In genomic region chr14:99060616-99061015, GRCm38 (mm10) we compare ENCODE assay signal across 16 mouse cellular contexts. TPM values are rescaled to one million over a fixed set of nuclear protein-coding genes. Genes with fewer than 3 reads are reported as not detected.
DNase-seq lines count a peak whose midpoint lies in the region; ATAC-seq and TF ChIP-seq lines count a peak whose summit lies in the region.
"Had no signal": no experiment of that assay in that cellular context is flagged by ENCODE, and none has a peak within 500 bp of the region (broad histone marks: within the 10 kb centered on the region; RNA-seq: fewer than 3 reads in every experiment).

No protein-coding gene starts in this region.

- H3K4me1 ChIP-seq in lung, adult 2 months (ENCODE audit: control insufficient read depth, insufficient read depth, low read length), result no peaks in the 10 kb centered on the region
- H3K4me1 ChIP-seq in forebrain, embryonic 16.5 days (replicated peaks; ENCODE audit: control insufficient read depth, insufficient read depth, low read length), result no peaks in the 10 kb centered on the region
- H3K4me1 ChIP-seq in heart, adult 2 months (ENCODE audit: control insufficient read depth, insufficient read depth, low read length), result peaks cover 2% of the 10 kb centered on the region; the same call in 1 of the 2 replicates
- H3K4me1 ChIP-seq: embryonic facial prominence, embryonic 15.5 days; hindbrain, embryonic 10.5 days had no signal

- no peak for TF ChIP-seq CTCF in lung, adult 2 months (IDR thresholded peaks at IDR 0.05; ENCODE audit: insufficient read depth, low read length)
- TF ChIP-seq CTCF in heart, adult 2 months (IDR thresholded peaks at IDR 0.05), result no peak

- H3K36me3 ChIP-seq in forebrain, embryonic 16.5 days (ENCODE audit: control insufficient read depth, insufficient read depth), result no peaks in the 10 kb centered on the region
- no peaks in the 10 kb centered on the region for H3K36me3 ChIP-seq in heart, adult 2 months (ENCODE audit: control insufficient read depth, insufficient read depth, low read length)

- H3K27ac ChIP-seq in forebrain, embryonic 16.5 days (ENCODE audit: low read length), result peak overlapping the region; percentile 28
- no peak overlapping the region for H3K27ac ChIP-seq in heart, adult 2 months
- H3K27ac ChIP-seq: embryonic facial prominence, embryonic 15.5 days; hindbrain, embryonic 10.5 days; liver, embryonic 14.5 days had no signal

- no peaks in the 10 kb centered on the region for H3K27me3 ChIP-seq in forebrain, embryonic 16.5 days (replicated peaks; ENCODE audit: control insufficient read depth, insufficient read depth, low read length)
- H3K27me3 ChIP-seq in heart, adult 2 months (ENCODE audit: control insufficient read depth, insufficient read depth, low read length), result no peaks in the 10 kb centered on the region
- H3K27me3 ChIP-seq: embryonic facial prominence, embryonic 15.5 days had no signal

- no peaks in the 10 kb centered on the region for H3K79me2 ChIP-seq in heart, adult 2 months (replicated peaks; ENCODE audit: control insufficient read depth, insufficient read depth, low read length)

- peak; percentile 23 to 25 for DNase-seq in cerebellum, postnatal 25 days
- DNase-seq in cerebellum, adult 8-10 months, result no peak
- DNase-seq in lung, adult 2 months, result no peak
- DNase-seq in lung, adult 18-20 months, result no peak
- peak; percentile 41 to 45 for DNase-seq in right cerebral cortex, adult 2 months (ENCODE audit: low spot score in 2 of 2)
- no peak for DNase-seq in ovary, postnatal 10 days (ENCODE audit: low spot score)
- DNase-seq in heart, adult 2 months, result no peak
- DNase-seq: adrenal gland, postnatal 36 days; kidney, postnatal 10 days; thymus, adult 2 months had no signal

- H3K4me2 ChIP-seq in forebrain, embryonic 16.5 days (ENCODE audit: low read length), result peak overlapping the region; percentile 30; the same call in 1 of the 2 replicates
- H3K4me2 ChIP-seq: embryonic facial prominence, embryonic 15.5 days; heart, embryonic 11.5 days had no signal

- ATAC-seq in forebrain, embryonic 16.5 days, result peak; percentile 80
- ATAC-seq: intestine, embryonic 16.5 days had no signal

- TF ChIP-seq EP300 in heart, adult 2 months (IDR thresholded peaks at IDR 0.05; ENCODE audit: insufficient read depth, low read depth, low read length), result no peak

- no peak for TF ChIP-seq POLR2A in lung, adult 2 months (IDR thresholded peaks at IDR 0.05; ENCODE audit: borderline replicate concordance, extremely low read depth, low read depth, low read length)
- no peak for TF ChIP-seq POLR2A in heart, adult 2 months (IDR thresholded peaks at IDR 0.05; ENCODE audit: insufficient read depth, low read depth, low read length)

- H3K9me3 ChIP-seq in forebrain, embryonic 16.5 days (ENCODE audit: control insufficient read depth, low read length), result no peaks in the 10 kb centered on the region
- H3K9me3 ChIP-seq: embryonic facial prominence, embryonic 15.5 days; hindbrain, embryonic 10.5 days had no signal

- H3K9ac ChIP-seq in forebrain, embryonic 16.5 days (replicated peaks; ENCODE audit: low read depth, low read length), result 0 out of 2 replicates have a peak overlapping the region, but pooled peaks have one; percentile 13
- H3K9ac ChIP-seq in heart, adult 2 months (ENCODE audit: low read depth, low read length), result no peak overlapping the region
- H3K9ac ChIP-seq: embryonic facial prominence, embryonic 15.5 days; liver, embryonic 14.5 days had no signal

- H3K4me3 ChIP-seq in lung, adult 2 months (replicated peaks; ENCODE audit: extremely low read depth, low read depth, low read length), result peak overlapping the region; percentile 2
- H3K4me3 ChIP-seq in forebrain, embryonic 16.5 days (replicated peaks; ENCODE audit: low read length), result peak overlapping the region; percentile 25
- no peak overlapping the region for H3K4me3 ChIP-seq in heart, adult 2 months
- H3K4me3 ChIP-seq: embryonic facial prominence, embryonic 15.5 days; hindbrain, embryonic 10.5 days had no signal

- 56% methylated on average over 12 of the region's 12 CpGs for WGBS in lung, adult 2 months
- WGBS in forebrain, embryonic 16.5 days, result 66% methylated on average over 12 of the region's 12 CpGs
- WGBS in heart, adult 2 months, result 82% methylated on average over 12 of the region's 12 CpGs

- intact Hi-C loops in heart, adult 2 months (cut with DNase I), result no loop called here

RNA-seq across cellular contexts. Expression of gene Bora, which starts 14.6 kb away (rescaled TPM):
- 0.49 and 1.3 TPM in 2 replicates for polyA plus RNA-seq in lung, adult 2 months (2012; rRNA removed)
- 21.2 TPM in 2 replicates for polyA plus RNA-seq in forebrain, embryonic 16.5 days (2015; fragmentation: Nextera tagmentation; extraction: Ambion mirVana)
- total RNA-seq in heart, adult 2 months (2021), result under 1 TPM; 0.73 to 0.82 TPM
- polyA plus RNA-seq in heart, adult 2 months (2012; rRNA removed), result 0.47 TPM in 2 replicates

RNA-seq across cellular contexts. Expression of gene Mzt1, which starts 14.7 kb away (rescaled TPM):
- polyA plus RNA-seq in lung, adult 2 months (2012; rRNA removed), result 5.4 and 12.3 TPM in 2 replicates
- polyA plus RNA-seq in forebrain, embryonic 16.5 days (2015; fragmentation: Nextera tagmentation; extraction: Ambion mirVana), result 120 and 124 TPM in 2 replicates
- total RNA-seq in heart, adult 2 months (2021), result 10 to 100 TPM; 38.2 to 42.3 TPM
- 18.8 and 42.9 TPM in 2 replicates for polyA plus RNA-seq in heart, adult 2 months (2012; rRNA removed)

RNA-seq across cellular contexts. Expression of gene Pibf1, which starts 38.6 kb away (rescaled TPM):
- 1.9 and 2.7 TPM in 2 replicates for polyA plus RNA-seq in lung, adult 2 months (2012; rRNA removed)
- polyA plus RNA-seq in forebrain, embryonic 16.5 days (2015; fragmentation: Nextera tagmentation; extraction: Ambion mirVana), result 22.8 and 22.9 TPM in 2 replicates
- 1 to 10 TPM; 6.5 to 7.2 TPM for total RNA-seq in heart, adult 2 months (2021)
- 1.8 and 4.0 TPM in 2 replicates for polyA plus RNA-seq in heart, adult 2 months (2012; rRNA removed)

RNA-seq across cellular contexts. Expression of gene Dis3, which starts 39.0 kb away (rescaled TPM):
- 4.1 and 4.4 TPM in 2 replicates for polyA plus RNA-seq in lung, adult 2 months (2012; rRNA removed)
- 27.1 and 30.2 TPM in 2 replicates for polyA plus RNA-seq in forebrain, embryonic 16.5 days (2015; fragmentation: Nextera tagmentation; extraction: Ambion mirVana)
- 10 to 100 TPM in 1 of 2 experiments, 1 to 10 TPM in 1; 9.8 to 10.5 TPM for total RNA-seq in heart, adult 2 months (2021)
- 3.0 and 5.5 TPM in 2 replicates for polyA plus RNA-seq in heart, adult 2 months (2012; rRNA removed)

Comparison
In these comparisons a context has a peak if more than half of its experiments do, and no peak if none do; other contexts are left out.
1. DNase-seq: peak in cerebellum, postnatal 25 days (2 of 2) and right cerebral cortex, adult 2 months (2 of 2); none in cerebellum, adult 8-10 months (single experiment), lung, adult 2 months (single experiment), lung, adult 18-20 months (0 of 2), ovary, postnatal 10 days (single experiment) and heart, adult 2 months (0 of 2).